Mouse (Mus musculus): ENCODE results near the gene Vrk3.
A peak's percentile ranks its signal among the peaks of the same experiment; 100 is the strongest.

Gene Vrk3

DNA sequence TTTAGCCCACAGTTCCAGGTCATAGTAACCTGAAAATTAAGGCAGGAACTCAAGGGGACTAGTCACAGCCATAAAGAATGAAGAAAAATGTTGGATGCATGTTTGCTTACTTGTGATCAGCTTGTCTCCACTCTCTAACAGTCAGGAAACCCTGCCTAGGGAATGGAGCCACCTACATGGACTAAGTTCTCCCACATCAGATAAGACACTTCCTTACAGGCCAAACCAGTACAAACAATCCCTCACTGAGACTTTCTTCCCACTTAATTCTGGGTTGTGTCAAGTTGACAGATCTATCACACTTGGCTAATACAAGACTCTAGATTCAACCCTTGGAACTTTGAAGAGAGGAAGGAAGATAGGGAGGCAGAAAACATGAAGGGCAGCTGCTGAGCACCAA is 12.2 kb downstream of the Vrk3 start:
- DNase-seq (ENCODE audit: low spot score in 2 of 2), result no peak

DNA sequence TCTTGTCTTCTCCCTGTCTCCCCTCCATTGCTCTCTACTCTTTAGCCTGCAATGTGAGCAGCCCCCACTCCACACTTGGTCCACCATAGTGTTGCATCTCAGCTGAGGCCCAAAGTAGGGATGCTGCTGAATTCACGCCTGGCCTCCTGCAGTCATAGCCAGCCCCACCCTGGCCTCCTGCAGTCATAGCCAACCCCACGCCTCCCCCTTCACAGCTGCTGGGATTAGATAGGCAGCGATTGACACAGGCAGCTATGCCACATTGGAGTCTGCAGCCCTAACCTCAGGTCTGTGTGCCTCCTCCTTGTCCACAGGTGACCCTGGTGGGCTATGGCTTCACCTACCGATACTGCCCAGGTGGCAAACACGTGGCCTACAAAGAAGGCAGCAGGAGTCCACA is 19.9 kb downstream of the Vrk3 start:
- DNase-seq (ENCODE audit: low spot score in 2 of 2), result peak; percentile 16 to 24

DNA sequence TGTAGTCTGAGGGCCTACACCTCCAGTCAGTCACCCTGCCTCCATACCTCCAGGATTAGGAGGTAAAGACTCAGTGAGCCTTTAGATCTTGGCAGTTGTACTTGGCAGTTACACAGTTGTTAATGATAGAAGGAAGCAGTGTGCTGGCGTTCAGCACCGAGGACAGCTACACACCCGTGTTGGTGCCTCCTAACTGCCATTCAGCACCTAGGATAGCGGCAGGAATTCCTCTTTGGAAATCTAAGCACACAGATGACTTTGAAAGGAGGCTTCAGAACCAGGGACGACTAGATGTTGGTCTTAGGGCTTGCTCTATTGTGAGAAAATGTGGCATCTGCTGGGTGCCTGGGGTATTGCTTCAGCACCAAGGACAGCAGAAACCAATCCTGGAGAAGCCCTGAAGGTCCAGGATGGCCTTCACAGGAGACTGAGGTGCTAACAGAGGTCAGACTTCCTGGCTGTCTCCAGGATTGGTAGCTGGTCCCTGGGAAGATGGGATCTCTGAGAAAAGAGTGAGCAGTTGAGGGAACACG is 21.9 kb downstream of the Vrk3 start:
- DNase-seq (ENCODE audit: low spot score in 2 of 2), result peak in 1 of 2 experiments; percentile 19

DNA sequence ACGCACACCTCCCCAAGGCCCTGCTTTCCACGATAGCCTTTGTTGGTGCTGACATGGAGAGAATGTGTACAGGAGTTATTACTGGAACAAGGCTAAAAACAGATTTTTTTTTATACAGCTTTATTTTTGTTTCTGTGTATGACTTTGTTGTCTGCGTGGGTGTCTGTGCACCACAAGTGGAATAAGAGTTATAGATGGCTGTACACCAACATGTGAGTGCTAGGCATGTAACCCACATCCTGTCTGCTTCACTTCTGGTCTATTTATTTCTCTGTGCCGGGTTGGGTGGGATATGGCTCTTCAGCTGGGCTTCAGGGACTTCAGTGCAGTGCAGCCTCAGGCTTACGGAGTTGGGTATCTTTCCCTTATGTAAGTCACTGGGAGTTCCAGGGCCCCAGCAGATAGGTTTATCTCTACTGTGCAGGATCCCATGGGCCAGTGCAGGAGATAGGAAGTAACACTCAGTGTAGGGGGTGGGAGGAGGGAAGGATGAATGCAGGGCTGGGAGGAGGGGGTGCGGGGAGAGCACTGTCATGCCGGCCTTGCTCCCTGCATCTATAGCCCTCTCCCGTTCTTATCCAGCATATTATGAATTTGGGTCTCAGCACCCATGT is 24.5 kb downstream of the Vrk3 start:
- DNase-seq (ENCODE audit: low spot score in 2 of 2), result no peak

DNA sequence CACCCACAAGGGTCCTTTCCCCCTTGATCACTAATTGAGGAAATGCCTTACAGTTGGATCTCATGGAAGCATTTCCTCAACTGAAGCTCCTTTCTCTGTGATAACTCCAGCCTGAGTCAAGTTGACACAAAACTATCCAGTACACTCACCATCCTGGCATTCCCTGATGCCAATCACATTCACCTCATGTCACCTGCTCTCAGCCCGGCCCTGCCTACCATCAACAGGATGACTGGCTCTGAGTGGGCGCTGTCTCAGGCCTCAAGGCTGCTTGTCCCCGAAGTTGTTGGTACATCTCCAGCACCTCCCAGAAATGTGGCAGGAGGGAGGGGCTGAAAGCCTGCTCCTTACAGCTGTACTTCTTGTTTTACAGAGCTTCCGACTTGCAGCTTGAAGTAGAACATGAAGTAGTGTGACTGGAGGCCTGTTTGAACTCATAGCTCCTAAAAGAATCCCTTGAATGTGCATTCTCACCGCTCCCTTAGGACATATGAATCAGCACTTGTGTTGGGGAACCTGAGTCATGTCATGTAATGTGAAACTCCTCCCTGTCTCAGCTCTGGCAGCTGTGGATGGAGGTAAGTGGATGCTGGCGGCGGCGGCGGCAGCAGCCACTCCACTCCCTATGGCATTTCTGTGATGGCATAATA is 28.8 kb downstream of the Vrk3 start:
- no peak for DNase-seq (ENCODE audit: low spot score in 2 of 2)

DNA sequence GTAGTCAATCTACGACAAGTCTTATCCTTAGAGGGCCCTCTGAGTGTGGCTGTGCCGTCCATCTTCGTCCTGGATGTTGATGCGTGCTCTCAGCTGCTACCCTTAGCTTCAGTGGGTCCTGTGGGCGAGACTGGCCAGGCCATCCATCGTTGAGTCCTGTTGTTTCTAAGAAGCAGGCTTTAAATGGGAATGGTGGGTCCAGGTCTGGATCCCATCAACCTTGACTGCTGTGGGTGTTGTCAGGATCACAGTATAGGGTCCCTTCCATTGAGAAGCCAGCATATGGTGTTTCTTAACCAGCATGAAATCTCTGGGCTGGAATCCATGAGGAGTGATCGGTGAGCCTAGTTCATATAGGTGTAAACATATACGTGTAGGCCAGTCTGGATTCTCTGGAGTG is 31.9 kb downstream of the Vrk3 start:
- no peak for DNase-seq (ENCODE audit: low spot score in 2 of 2)

DNA sequence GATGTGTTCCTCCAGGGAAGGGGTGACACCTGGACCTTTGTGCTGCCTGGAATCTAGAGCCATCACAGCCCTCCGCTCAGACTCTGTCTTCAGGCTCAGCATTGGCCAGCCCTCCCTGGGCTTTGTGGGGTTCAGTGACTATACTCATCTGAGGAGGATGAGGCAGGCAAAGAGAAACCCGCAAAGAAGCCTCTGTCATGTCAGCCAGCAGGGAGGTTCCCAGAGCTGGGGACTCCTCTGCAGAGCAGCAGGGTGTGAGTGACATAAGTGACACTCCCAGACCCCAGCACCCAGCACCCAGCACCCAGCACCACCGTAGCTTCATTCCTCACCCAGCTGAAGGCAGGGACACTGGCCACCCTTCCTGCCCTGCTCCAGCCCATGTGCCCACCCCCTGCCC is 41.3 kb downstream of the Vrk3 start:
- DNase-seq (ENCODE audit: low spot score in 2 of 2), result no peak

DNA sequence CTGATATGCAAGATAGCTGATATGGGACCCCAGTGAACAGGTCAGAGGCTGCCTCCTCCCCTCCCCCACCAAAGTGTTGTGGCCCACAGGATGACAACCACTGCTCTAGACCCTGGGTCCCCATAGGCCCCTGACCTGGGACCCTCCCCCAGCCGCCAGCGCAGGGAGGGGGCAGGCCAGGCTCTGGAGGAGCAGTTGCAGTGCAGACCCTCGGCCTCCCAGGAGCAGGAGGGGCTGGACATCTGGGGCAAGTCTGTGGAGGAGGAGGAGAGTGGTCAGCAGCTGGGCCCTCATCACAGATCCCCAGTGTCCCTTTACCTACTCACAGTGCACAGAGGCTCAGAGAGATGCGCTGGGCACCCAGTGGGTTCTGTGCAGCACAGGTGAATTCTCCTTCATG is 41.9 kb downstream of the Vrk3 start:
- no peak for DNase-seq (ENCODE audit: low spot score in 2 of 2)

DNA sequence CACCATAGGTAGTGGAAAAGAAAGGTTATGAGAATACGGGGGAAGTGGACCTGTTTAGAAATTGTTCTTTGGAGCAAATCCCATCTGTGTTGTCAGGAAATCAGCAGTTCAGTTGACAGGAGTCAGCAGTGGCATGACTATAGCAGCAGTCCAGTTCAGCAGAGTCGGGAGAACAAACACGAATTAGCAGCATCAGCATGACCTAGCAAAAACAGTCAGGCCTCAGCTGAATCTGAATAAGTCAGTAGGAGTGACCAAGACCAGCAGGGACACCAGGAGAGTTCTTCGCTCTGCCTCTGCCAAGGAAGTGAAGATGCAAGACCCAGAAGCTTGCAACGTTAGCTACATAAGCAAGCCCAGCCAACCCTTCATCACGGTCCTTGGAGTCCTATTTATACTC is 44.6 kb downstream of the Vrk3 start:
- no peak for DNase-seq (ENCODE audit: low spot score in 2 of 2)

DNA sequence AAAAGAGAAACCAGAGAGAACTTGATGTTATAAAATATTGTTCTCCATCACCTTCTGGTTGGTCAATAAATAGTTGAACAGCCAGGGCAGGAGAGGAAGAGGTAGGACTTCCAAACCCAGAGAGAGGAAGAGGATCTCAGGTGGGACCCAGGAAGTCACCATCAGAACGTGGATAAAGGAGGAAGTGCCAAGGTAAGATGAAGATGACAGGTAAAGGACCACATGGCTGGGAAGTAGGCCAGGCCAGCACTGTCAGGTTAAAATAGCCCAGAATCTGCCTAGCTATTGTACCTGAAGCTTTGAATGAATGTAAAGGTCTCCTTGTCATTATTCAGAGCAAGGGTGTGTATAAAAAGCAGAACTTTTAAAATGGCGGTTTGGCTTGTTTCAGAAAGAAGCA is 60.7 kb downstream of the Vrk3 start:
- no peak for DNase-seq (ENCODE audit: low spot score in 2 of 2)

DNA sequence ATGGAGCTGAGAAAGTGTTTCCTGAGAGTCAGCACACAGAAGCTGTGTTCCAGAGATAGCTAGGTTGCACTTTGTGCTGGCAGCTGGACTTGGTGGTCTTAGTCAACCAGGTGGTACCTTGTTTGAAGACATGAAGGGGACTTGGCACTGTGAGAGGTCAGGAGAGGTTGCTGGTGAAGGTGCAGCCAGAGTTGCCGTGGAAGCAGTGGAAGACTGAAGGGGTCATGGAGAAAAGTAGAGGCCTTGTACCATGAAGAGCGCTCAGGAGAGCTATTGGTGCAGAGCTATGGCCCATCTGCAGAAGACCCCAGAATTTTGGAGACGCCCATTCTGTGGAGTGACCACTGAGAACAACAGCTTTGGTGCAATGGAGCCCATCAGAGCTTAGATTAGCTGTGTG is 61.3 kb downstream of the Vrk3 start:
- DNase-seq (ENCODE audit: low spot score in 2 of 2), result no peak

DNA sequence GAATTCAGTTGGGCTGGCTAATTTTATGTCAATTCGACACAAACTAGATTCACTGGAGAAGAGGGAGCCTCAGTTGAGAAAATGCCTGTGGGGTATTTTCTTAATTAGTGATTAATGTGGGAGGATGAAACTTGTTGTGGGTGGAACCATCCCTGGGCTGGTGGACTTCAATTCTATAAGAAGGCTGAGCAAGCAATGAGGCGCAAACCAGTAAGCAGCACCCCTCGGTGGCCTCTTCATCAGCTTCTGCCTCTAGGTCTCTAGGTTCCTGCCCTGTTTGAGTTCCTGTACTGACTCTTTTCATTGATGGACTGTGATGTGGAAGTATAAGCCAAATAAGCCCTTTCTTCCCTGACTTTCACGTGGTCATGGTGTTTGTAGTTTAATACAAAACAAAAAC is 62.2 kb downstream of the Vrk3 start:
- no peak for DNase-seq (ENCODE audit: low spot score in 2 of 2)

DNA sequence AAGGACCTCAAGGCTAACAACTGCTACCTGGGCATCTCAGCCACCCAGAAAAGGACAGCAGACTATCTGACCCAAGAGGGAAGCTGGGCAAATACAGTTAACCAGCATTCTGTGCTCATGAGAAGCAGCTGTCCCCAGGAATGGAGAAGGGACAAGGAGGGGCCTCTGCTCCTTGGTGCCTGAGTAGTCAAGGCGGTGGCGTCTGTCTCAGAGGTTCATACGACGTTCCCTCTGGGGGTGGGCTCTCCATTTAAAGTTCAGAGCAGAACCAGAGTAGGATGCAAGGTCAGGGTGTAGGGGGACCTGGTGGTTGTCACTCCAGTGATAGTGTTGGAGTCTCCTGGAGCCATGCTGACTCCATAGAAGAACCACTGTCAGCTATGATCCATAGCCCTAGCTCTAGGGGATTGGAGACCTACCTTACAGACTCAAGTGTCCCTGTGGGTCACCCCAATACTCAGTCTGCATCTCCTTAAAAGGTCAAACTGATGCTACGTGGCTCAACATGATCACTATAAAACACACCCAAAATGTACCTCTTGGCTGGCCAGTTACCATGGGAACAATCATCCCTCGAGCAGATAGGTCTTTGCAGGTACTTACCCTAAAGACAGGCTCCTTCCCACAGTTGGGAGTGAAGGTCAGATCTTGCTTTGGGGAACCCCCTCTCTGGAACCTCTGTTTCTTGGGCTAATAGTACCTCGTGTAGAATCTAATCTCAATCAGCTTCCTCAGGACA is 62.8 kb downstream of the Vrk3 start:
- DNase-seq (ENCODE audit: low spot score in 2 of 2), result no peak

DNA sequence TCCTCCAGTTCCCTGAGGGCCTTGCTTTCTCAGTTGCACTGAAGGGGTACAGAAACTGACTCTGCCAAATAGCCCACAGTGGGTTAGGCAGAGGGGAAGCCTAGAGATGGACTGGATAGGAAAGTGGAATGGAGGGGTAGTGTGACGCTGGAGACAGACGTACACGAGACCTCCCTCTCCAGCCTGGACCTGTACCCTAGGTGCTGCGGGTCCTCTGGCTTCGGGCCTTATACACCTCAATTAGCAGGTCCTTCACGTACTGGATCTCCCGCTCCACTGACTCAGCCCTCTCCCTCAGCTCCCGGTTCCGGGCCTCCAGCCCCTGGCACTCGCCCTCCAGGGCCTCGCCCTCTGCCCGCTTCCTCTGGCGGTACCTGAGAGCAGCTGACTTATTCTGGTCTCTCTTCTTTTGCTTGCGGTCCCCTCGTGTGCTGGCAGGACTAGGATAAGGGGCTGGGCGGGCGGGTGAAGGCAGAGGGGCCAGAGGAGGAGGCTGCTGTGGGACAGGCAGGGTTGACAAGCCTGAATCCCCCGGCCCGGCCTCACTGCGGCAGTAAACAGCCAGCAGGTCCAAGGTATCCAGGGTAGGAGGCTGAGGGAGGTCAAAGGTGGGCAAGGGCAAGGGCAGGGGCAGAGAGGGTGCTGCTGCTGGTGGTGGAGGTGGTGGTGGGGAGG is 64.6 kb downstream of the Vrk3 start:
- no peak for DNase-seq (ENCODE audit: low spot score in 2 of 2)

DNA sequence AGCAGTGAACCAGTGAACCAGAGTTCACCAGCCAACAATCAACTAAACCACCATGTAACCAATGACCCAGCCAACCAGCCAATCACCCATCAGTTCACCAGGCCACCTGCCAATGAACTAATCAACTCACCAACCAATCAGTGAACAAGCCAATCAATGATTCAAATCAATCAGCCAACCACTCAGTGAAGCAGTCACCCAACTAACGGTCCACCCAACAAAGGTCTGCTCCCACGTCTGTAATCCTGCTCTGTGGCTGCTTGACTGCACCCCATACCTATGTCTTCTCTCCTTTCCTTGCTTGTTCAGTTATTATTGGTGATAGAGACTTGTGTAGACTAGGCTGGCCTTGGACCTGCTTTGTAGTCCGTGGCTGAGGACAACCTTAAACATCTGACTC is 65.8 kb downstream of the Vrk3 start:
- no peak for DNase-seq (ENCODE audit: low spot score in 2 of 2)

DNA sequence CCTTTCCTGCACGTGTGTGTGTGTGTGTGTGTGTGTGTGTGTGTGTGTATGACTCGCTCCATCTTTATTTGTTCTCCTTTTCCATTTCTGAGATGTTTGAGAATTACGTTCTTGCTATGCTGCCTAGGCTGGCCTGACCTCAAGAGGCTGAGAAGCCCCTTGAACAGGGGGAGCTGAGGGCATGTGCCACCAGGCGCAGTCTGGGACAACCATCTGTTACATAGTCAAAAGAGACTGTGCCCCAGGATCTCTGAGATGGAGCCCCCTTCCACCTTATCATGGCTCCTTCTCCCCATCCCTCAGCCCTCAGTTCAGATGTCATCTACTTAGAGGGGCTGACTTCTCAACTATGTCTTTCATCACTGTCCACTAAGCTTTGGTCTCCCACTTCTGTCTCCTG is 66.2 kb downstream of the Vrk3 start:
- no peak for DNase-seq (ENCODE audit: low spot score in 2 of 2)

DNA sequence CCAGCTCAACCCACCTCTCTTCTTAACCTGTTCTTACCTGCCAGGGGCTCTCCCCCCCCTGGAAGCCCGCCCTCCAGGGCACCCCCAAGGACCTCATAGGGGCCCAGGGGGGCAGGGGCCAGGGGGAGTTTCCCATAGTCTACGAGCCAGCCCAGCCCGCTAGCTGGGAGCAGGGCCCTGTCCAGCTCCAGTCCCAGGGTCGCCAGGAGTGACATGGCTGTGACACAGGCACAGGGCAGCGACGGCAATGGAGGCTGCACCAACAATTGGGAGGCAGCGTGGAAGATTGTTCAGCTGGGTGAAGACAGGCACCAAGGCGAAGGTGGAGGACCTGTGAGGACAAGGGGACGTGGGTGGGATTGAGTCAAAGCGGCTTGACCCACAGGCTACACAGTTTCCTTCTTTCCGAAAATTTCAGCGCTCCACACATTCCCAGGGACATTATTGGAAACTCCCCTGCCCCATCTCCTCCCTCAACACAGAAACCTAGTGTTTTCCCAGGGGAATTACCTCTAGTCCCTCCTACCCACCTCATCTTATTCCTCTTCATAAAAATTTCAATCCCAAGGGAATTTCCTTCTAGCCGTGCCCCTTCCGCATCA is 66.8 kb downstream of the Vrk3 start:
- no peak for DNase-seq (ENCODE audit: low spot score in 2 of 2)

DNA sequence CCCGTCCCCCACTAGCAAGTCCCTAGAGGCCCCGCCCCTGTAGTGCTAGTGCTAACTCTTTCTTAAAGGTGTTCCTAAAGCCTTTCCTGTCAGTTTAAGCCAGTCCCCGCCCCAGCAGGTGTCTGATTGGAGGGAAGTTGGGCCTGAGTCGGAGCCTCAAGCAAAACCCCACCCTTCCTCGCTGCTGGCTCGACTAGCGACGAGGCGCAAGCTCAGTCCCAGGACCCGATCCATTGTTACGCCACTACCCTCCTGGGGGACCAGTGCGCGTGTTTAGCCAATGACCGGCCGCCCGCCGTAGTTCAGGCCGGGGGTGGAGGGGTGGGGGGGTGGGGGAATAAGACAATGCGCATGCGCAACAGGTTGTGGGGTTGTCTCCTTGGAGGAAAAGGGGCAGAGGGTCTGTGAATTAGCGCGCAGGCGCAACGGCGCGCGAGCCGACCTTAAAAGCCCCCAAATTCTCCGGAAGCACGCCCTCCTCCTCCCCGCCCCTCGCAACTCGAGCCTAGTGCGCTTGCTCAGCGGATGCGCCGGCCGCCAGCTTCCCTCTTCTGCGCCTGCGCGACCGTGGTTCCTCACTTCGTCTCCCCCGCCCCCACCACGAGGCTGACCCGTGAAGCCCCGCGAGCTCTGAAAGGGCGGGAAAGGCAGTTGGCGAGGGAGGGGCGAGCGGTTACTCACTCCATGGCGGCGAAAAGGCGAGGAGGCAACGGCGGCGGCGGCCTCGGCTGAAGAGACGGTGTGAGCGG is 67.7 kb downstream of the Vrk3 start, which contains the start of the genes Nup62 and Il4i1:
Gene Nup62 (plus strand): TSS at position 368 of the 749 bp plus-strand sequence.
Gene Il4i1 (plus strand): TSS at position 667 of the 749 bp plus-strand sequence.
- peak; percentile 96 to 98 for DNase-seq (ENCODE audit: low spot score in 2 of 2)

DNA sequence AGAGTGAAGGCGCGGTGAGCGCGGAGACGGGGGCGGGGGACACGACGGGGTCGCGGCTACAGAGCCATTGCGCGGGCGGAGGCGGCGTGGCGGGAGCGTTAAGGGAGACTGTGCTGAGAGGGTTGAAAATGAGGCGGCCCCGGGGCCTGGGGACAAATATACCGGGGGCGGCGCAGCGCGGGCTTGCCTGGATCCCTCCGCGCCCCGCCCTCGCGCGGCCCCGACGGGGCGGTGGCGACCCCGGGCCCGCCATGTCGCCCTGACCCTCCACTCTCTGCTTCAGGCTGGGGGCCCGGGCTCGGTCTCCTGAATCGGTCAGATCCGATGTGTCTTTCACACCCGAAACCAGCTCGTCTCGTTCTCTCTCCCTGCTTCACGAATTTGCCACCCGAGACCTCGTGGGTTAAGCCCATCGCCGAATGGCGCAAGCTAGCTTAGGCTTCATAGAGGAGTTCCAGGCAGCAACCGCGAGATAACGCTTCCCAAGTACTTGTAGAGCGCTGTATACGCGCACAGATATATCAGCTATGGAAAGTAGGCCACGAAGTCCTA is 68.3 kb downstream of the Vrk3 start, which contains the start of gene Atf5:
Gene Atf5 (minus strand): TSS at position 189 of the 552 bp plus-strand sequence.
- DNase-seq (ENCODE audit: low spot score in 2 of 2), result peak in 1 of 2 experiments; percentile 30

DNA sequence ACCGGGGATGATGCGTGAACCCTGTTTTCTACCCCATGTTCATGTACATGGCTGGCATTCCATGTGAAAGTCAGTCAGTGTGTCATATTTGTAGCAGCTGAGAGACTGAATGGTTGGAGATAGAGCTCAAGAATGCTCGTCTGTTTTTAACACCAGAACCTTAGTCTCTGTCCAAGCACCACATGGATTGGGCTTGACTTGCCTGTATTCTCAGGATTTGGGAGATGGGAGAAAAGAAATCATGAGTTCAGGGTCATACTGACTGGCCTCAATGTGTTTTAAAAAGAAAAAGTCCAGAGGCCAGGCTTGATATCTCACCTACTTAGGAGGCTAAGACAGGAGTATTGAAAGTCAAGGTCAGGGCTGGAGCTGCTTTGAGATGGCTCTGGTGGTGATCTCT is 69.2 kb downstream of the Vrk3 start:
- DNase-seq (ENCODE audit: low spot score in 2 of 2), result no peak

DNA sequence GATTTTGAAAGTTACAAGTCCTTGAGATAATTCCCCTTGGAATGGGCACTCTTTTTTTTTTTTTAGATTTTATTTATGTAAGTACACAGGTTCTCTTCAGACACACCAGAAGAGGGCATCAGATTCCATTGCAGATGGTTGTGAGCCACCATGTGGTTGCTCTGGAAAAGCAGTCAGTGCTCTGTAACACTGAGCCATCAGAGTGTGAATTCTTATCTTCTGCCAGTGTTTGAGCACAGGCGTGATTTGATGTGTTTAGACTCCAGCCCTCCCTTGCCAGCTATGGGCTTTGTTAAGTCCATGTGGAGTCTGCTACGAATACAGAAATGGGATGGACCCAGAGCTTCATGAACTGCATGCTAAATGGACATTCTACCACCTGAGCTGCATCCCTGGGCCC is 70.0 kb downstream of the Vrk3 start:
- peak in 1 of 2 experiments; percentile 4 for DNase-seq (ENCODE audit: low spot score in 2 of 2)

All from spleen, postnatal 14 days (tissue).